Mouse (Mus musculus) adrenal gland, postnatal 25 days (tissue): ENCODE data around the gene Cpt1a. TPM values are rescaled to one million over a fixed set of nuclear protein-coding genes. Genes with fewer than 3 reads are reported as not detected.
A peak's percentile ranks its signal among the peaks of the same experiment; 100 is the strongest.

ENCODE experiments used
- DNase-seq: peaks from one replicate; pipeline ENCODE4 v3.0.0; 2021; ENCODE audit warnings: mixed read lengths
- total RNA-seq: library from RNA; stranded (reverse); gene quantifications from 2 replicates; pipeline ENCODE4 v1.2.3, GENCODE M21; 2021

The Cpt1a gene
- total RNA-seq, 1 experiment from 2014 or later, result 423 TPM

DNA sequence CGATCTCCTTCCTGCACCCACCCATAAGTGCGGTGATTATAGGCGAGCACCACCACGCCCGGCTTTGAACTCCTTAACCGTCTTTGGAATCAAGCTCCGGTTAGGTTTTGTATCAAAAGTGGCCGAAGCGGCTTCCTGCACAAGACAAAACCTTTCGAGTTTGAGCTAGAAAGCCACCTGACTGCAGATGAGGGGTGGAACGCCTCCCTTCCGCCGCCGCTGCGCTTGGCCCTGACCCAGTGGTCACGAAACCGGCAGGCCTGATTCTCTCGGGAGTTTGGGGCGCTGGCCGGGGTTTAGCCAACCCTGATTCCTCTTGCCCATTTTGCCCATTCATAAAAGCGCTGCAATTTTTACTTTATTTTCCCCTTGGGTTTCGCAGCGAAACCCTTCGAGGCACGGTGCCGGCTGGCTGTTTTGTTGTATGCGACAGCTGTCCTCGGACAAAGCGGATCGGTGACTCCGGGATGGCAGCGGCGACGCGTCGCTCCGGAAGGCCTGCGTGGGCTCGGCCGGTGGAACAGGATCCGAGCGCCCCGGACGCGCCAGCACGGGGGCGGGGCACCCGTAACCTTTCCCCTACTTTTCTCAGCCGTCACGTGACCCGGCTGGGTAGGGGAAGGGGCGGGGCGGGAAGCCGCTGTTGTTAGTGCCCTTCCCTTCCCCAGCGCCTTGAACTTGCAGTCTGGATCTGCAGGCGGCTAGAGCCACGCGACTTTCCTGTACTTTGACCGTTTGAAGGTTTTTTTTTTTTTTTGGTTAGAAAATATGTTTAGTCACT lies 3.0 kb downstream of the Cpt1a start:
- DNase-seq, result peak; percentile 96

DNA sequence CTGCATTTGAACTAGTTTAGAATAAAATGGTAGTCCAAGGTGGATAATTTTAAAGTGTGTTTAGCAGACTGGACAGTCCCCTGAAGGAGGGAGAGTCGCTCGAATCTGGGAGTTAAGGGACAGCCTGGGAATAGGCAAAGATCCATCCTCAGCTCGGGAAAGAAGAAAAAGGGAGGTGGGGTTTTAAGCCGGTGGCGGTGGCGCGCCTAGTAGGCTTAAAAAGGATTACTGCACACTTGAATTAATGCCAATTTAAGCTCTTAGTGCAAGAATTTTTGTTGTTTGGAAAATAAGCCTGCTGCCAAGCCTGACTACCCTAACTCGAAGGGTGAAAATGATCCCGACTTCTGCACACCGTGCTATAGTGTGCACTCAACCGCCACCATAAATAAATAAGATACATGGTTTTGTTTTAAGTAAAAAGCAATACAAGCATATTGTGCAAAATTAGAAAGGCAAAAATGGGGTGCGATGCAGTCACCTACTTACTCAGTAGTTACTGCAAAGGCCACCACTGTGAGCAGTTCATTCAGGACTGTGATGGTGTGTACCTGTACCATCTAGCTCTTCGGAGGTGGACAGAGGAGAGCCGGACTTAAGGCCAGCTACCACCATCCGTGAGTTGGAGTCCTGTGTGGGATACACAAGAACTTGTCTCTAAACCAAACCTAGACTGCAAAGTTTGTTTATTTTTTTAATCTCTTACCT lies 3.8 kb downstream of the Cpt1a start:
- no peak for DNase-seq

DNA sequence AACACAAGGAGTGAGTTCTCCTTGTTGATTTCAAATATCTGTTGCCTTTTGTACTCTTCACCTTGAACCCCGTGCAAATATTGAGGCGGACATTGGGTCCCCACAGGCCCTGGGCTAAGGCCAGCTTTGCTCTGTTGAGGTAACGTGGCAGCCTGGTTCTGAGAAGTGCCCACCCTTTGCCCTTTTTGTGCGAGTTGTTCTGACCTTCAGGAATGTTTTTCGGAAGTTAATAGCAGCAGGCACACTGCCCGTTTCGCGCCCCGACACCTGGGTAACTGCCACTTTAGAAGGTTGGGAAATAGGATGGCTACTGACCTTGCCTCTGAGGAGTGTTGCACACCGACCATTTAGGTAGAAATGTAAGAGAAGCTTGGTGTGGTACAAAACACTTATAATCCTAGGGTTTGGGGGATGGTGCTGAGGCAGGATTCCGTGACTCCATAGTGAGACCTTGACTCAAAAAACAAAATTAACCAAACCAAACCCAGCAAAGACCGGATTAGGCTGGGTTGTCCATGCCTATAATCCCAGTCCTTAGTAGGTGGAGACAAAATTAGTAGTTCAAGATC lies 4.4 kb downstream of the Cpt1a start:
- DNase-seq, result no peak

DNA sequence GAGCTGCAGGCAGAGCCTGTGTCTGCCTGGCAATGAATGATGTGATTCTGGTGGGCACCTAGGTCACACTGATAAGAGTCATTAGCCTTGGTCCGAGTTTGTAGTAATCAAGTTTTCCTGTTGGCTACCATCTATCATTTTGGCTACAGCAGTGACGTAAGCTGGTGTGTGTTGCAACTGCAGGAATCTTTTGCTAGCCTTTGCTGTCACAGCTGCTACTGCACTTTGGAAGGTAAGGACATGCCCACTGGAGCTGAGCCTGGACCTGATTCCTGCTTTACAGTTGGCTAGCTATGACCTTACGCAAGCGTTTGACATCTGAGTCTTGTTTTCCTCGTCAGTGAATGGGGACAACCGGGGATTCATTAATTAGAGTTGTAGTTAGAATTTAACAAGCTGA lies 11.1 kb downstream of the Cpt1a start:
- DNase-seq, result no peak

DNA sequence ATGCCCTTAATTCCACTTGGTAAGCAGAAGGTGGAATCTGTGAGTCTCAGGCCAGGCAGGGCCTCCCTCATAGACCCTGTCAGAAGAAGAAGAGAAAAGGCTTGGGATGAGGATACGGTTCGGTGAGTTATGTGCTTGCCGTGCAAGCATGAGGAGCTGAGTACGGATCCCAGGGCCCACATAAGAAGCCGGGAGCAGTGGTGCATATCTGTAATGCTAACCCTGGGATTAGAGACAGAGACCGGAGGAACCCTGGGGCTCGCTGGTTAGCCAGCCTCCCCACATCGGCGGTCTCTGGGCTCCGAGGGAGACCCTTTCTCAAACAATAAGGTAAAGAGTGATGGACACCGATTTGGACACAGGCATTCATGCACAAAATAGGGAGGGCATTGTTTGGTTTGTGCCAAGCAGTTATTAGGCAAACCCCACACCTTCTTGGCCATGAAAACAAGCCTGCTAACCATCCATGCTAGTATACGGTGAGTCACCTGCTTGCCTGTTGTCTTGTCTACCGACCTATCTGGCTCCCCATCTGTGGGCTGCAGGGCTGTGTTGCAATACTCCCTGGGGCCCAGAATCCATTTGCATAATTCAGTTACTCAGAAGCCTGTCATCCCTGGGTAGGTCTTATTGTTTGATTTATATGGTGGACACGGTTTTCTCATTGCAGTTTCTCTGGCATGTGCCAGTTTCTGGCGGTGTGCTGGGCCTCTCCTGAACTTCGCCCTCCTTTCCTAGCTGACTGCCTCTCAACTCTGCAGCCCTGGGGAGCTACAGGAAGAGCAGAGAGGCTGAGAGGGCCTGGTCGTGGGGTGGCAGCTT lies 11.8 kb downstream of the Cpt1a start:
- DNase-seq, result peak; percentile 53

DNA sequence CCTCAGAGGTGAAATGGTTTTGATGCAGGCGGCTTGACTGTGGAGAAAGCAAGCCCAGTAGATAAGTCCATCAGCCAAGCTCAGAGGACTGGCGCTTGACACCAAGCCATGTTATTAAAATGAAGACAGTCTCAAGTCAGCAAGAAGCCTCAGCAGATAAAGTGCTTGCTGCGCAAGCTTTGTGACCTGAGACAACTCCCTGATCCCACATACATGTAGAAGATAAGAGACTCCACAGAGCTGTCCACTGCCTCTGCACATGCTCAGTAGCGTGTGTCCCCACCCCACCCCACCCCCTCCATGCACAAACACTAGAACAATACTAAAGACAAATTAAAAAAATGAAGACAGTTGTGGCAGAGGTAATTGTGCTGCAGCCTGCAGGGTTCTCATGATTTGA lies 12.4 kb downstream of the Cpt1a start:
- no peak for DNase-seq

DNA sequence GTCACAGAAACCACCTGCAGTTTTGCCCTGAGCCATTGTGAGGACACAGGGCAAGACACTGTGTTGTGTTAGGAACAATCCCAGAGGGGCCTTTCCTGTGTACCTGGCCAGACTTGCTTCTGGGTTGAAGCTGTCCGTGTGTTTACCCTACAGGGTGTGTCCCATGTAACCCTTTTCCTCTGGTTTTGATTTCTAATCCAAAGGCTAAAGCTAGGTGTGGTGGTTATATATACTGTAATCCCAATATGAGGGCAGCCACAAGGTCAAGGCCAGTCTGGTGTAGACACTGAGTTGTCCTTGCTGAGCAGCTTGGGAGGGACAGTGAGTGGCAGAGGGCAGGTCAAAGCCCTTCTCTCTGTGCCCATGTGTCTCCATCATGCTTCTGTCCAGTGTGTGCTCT lies 13.8 kb downstream of the Cpt1a start:
- no peak for DNase-seq

DNA sequence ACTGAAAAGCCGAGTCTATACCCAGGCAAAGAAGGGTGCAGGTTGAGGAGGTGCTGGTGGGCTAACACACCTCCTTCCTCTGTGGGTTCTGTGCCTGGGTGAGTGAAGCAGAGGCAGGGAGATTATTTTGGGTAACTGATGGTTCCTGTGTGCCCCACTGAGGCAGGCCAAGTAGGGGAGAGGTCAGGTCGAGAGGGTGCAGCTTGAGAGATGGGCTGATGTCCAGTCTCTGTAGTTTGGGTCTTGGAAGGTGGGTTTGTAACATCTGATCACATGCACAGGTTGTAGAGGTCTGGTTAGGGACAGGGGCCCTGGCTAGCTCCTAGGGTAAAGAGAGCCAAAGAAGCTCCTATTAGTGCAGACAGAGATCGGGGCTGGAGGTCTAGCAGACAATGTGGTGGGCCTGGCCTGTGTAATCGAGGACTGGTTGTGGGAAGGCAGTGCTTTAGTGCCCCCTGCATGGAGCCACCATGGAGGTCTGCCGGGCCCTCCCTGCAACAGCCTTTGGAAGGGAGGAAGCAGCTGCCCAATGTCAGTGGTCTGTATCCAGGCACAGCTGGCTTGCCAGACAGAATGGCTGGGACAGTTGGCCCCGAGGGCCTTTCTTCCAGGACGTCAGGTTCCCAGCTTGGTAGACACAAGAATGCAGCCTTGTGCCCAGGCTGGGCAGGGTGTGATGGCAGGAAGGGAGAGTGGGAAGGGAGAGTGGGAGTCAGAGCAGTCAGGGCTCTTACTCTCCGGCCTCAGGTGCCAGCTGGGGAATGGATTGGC lies 14.5 kb downstream of the Cpt1a start:
- DNase-seq, result no peak

DNA sequence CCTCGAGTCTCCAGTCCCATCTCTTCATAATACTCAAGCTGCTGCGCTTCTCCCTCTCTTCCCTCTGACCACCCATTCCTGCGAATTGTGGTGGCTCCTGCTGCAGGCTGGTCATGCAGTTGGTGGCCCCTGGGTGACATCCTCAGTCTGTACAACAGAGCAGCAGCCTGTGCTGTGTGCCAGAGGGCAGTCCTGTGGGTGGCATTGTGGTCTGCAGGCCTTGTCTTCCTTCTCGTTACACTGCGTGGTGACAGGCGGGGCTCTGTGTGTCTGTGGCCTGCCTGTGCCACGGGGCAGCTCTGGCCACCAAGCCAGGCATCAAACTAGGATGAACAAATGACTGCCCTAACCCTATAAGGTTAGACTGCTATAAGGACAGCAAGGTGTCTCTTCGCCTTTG lies 17.1 kb downstream of the Cpt1a start:
- no peak for DNase-seq

DNA sequence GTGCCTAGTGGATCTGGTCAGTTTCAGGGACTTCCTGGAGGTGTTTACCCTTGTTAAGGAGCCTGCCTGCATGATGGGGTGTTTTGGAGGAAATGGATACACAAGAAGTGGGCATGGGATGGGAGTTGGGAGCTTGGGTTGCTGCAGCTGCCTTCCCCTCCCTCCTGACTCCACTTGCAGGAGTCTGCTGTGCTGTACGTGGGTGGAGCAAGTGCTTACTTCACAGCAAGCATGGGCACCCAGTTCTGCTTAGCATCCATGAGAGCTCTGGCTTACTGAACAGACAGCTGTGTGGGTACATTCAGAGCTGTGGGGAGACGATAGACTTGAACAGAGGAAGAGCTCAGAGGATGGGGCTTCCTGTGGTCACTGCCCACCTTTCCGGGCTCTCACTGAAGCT lies 18.9 kb downstream of the Cpt1a start:
- no peak for DNase-seq

DNA sequence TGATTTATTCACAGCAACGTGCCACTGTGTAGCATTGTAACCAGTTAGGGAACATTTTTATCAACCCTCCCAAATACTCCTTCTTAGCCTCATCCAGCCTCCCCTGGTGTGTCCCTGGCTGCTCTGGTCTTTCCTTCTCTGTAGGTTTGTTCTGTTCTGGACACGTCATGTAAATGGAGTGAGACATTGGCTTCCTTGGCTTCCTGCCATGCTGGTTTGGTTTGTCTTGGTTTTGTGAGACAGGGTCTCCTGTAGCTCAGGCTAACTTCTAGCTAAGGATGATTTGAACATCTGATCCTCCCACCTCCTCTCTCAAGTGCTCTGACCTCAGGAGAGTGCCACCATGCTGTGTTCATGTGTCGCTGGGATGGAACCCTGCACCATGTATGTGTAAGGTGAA lies 21.8 kb downstream of the Cpt1a start:
- DNase-seq, result no peak

DNA sequence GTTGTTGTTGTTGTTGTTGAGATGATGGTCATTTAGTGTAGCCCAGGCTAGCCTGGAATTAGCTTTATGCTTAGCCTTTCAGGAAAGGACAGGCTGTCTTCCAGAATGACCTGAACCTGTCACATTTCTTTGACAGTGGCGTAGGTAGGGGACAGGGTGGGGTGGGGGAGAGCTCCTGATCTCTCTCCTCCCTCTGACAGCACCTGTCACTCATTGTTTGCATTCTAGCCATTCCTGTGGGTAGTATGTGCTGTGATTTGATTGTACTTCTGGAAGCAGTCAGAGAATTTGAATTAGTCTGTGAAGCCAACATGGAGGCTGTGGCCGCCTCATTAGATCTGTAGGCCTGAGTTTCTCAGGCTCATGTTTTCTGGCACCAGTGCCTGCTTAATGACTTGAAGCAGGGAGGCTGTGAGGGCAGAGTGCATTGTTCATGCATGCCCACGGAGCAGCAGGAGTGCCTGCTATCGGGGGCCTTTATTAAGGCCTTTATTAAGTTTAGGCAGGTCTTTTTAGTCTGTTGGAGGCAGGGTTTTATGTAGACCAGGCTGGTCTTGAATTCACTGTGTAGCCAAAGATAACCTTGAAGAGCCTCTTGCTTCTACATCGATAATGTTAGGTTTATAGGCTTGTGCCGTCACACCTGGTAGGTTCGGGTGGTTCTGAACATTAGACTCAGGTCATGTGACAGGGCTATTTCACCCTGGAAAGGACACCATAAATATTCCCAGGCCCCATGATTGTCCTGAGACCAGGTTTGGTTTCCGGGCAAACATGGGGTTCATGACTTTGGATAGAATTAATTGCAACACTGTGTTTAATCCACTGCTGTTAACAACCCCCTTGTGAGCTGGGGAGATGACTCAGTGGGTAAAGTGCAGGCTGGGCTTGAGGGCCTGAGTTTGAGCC lies 22.8 kb downstream of the Cpt1a start:
- DNase-seq, result no peak

DNA sequence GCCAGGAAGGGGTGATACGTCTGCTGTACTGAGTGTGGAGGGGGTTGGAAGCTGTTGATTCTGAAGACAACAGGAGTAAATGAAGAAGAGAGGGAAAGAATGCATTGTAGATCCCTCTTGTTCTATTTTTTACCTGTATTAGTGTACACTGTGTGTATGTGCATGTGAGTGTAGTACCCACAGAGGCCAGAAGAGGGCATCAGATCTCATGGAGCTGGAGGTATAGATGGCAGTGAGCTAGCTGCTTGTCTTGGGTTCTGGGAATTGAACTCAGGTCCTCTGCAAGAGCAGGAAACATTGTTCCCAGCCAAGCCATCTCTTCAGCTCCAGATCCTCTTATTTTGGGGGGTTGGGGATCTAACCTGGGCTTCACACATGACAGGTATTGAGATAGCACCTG lies 25.6 kb downstream of the Cpt1a start:
- no peak for DNase-seq

DNA sequence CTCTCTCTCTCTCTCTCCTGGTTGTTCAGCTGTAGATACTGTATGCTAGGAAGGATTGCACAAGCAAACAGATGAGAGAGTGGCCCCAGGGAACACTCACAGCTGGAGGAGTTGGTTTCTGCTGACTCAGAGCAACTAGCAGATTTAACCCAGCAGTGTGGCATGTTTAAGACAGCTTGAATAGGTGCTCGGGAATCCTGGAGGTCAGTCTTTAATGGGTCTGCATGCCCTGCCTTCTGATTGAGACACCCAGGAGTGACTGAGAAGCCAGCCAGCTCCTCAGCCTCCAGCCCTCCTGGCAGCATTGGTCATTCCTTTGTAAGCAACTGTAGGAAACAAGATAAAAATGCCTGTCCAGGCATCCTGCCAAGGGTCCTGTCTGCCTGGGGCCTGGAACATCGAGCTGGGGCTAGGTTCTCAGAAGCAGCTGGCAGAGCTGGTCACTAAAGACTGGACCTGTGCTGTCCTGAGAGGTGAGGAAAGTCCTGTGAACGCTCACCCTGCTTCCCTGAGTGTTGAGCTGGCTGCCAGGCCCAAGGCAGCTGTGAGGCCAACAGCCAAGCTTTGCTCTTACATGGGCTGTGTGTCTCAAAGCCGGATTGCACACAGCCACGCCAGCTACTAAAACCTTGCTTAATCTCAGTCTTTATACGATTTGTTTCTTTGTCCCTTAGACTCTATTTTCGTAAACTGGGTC lies 31.4 kb downstream of the Cpt1a start:
- peak; percentile 69 for DNase-seq

DNA sequence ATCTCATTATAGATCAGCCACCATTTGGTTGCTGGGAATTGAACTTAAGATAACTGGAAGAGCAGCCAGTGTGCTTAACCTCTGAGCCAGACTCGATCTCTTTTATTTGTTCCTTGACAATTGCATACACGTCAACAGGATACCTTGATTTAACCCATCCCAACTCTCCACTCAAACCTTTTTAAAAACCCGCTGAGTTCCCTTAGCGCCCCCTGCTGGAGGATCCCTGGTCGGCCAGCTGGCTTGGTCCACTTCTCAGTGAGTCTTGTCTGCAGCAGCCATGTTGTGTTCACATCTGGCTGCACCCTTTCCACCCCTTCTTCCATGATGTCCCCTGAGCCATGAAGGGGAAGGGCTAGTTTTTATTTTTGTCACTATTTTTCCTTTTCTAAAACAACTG lies 33.0 kb downstream of the Cpt1a start:
- peak; percentile 55 for DNase-seq

DNA sequence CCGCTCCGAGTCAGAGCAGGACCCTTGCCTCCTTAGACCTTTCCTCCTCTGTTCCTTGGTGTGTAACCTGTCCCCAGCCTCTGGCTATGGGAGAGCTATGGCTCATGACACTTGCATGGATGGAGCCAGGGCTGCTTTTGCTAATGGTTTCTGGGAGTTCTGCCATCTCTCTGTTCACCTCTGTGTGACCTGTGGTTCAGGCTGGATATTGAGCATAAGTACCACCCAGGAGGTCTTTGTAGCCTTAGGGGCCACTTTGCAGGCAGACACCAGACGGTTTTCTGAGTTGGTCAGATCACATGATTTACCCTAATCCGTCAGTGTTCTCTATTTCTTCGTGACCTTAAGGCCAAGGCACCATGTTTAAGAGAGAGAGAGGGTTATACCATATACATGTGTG lies 34.4 kb downstream of the Cpt1a start:
- no peak for DNase-seq

DNA sequence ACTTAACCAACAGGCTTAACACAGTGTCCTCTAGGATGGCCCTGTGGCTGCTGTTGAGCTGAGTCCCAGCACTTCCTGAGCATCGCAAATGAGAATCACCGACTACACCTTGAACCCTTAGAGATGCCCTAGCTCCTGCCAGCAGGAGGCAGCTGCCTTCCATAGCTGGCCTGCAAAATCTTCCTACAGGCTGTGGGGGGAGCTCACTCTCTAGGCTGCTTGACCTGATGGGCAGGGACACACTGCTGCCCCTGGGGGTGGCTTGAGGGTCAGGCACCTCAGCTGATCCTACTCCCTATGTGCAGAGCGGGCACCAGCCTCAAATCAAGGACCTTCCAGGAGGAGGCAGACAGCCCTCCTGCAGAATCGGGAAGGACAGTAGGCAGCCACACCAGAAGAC lies 35.5 kb downstream of the Cpt1a start:
- DNase-seq, result no peak

DNA sequence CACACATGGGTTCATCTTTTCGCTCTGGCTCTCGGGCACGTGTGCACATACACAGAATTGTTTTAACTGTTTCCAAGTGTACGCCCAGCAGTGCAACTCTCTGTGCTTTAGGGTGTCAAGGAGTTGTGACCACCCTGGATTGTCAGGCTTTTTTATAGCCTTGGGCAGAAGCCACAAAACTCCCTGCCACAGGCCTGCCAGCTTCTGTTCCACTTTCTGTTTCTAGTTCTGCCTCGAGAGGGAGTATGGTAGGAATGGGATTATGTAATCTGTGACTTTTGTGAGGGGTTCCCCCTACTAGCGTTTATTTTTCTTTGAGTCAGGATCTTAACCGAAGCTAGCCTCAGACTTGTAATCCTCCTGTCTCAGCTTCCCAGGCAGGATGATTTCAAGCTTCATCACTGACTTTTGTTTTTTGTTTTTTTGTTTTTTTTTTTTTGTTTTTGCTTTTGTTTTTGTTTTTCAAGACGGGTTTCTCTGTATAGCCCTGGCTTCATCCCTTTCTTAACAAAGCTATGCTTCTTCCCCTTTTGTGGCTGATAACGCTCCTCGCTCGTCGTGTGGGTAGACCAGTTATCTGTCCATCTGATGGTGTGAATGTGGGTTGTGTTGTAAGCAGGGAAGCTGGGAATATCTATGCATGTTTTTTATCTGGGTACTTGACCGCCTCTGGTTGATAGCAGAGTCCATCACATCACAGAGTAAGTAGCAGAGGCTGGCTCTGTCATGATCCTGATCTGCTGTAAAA lies 37.9 kb downstream of the Cpt1a start:
- DNase-seq, result no peak

DNA sequence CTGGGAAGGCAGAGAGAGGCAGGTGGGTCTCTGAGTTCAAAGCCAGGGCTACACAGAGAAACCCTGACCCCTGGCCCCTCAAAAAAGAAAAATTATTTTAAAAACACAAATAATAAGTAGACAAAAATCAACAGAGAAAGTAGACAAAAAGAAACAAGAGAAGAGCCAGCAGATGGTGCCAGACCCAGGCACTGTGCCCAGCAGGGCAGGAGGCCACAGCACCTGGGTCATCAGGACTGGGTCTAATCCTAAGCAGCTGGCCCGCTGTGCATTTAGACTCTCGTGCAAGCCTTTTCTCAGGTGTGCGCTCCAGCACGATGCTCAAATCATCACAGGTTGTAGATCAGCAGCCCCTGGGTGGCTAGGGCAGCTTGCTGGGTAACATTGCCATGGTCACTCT lies 41.4 kb downstream of the Cpt1a start:
- DNase-seq, result no peak

DNA sequence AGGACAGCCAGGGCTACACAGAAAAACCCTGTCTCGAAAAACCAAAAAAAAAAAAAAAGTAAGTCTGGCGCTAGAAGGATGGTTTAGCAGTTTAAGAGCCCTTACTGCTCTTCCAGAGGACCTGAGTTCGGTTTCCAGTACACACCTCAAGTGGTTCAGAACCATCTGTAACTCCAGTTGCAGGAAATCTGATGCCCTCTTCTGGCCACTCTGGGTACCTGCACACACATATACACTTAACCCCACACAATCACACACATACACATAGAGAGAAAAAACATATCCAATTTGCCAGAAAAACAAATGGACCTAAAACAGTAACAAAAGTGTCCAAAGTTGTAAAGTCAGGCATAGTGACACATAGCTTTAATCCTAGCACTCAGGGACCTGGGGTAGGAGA lies 43.0 kb downstream of the Cpt1a start:
- no peak for DNase-seq
